Comparison of ENCODE assay signal across 14 mouse cellular contexts in genomic region chr4:100395407-100395806, GRCm38 (mm10).
DNase-seq lines count a peak whose midpoint lies in the region; ATAC-seq and TF ChIP-seq lines count a peak whose summit lies in the region.
"Had no signal": no experiment of that assay in that cellular context is flagged by ENCODE, and none has a peak within 500 bp of the region (broad histone marks: within the 10 kb centered on the region; RNA-seq: fewer than 3 reads in every experiment).

No protein-coding gene starts in this region.

- no peak for TF ChIP-seq CTCF in heart, adult 2 months (IDR thresholded peaks at IDR 0.05)

- TF ChIP-seq EP300 in heart, adult 2 months (IDR thresholded peaks at IDR 0.05; ENCODE audit: insufficient read depth, low read depth, low read length), result peak; percentile 94

- H3K36me3 ChIP-seq in heart, adult 2 months (ENCODE audit: control insufficient read depth, insufficient read depth, low read length), result no peaks in the 10 kb centered on the region
- no peaks in the 10 kb centered on the region for H3K36me3 ChIP-seq in heart, embryonic 12.5 days
- no peaks in the 10 kb centered on the region for H3K36me3 ChIP-seq in heart, embryonic 13.5 days
- H3K36me3 ChIP-seq: liver, embryonic 15.5 days had no signal

- H3K27me3 ChIP-seq in heart, adult 2 months (ENCODE audit: control insufficient read depth, insufficient read depth, low read length), result no peaks in the 10 kb centered on the region
- no peaks in the 10 kb centered on the region for H3K27me3 ChIP-seq in heart, embryonic 12.5 days (replicated peaks)
- H3K27me3 ChIP-seq in heart, embryonic 13.5 days (replicated peaks), result no peaks in the 10 kb centered on the region
- H3K27me3 ChIP-seq: liver, embryonic 15.5 days had no signal

- no peaks in the 10 kb centered on the region for H3K79me2 ChIP-seq in heart, adult 2 months (replicated peaks; ENCODE audit: control insufficient read depth, insufficient read depth, low read length)

- intact Hi-C loops in heart, adult 2 months (cut with DNase I), result no loop called here

- H3K4me1 ChIP-seq in heart, adult 2 months (ENCODE audit: control insufficient read depth, insufficient read depth, low read length), result peaks cover 5% of the 10 kb centered on the region
- H3K4me1 ChIP-seq in heart, embryonic 12.5 days (replicated peaks), result no peaks in the 10 kb centered on the region
- H3K4me1 ChIP-seq in heart, embryonic 13.5 days, result peaks cover 10% of the 10 kb centered on the region
- H3K4me1 ChIP-seq: liver, embryonic 15.5 days had no signal

- no peaks in the 10 kb centered on the region for H3K9me3 ChIP-seq in heart, embryonic 12.5 days (replicated peaks)
- H3K9me3 ChIP-seq in heart, embryonic 13.5 days, result no peaks in the 10 kb centered on the region
- H3K9me3 ChIP-seq: liver, embryonic 15.5 days had no signal

- peak; percentile 55 to 80 for DNase-seq in heart, adult 2 months
- DNase-seq in urinary bladder, postnatal 14 days (ENCODE audit: low spot score), result peak; percentile 17
- no peak for DNase-seq in urinary bladder, postnatal 10 days (ENCODE audit: low spot score)
- DNase-seq in skeletal muscle tissue, adult 2 months (ENCODE audit: low read depth, low spot score), result peak; percentile 83
- DNase-seq in spleen, postnatal 14 days (ENCODE audit: low spot score in 2 of 2), result no peak
- no peak for DNase-seq in cerebellum, postnatal 4 days (ENCODE audit: low spot score in 2 of 2)
- DNase-seq: cerebellum, adult 11-12 months; forebrain, postnatal 0 days; right cerebral cortex, postnatal 14 days had no signal

- ATAC-seq in heart, embryonic 12.5 days (ENCODE audit: insufficient number of reproducible peaks, low FRiP score), result no peak
- no peak for ATAC-seq in heart, embryonic 13.5 days (ENCODE audit: extremely low read depth, insufficient number of reproducible peaks, low FRiP score, low TSS enrichment)
- ATAC-seq: forebrain, postnatal 0 days; inflammation-experienced regulatory T-cells, adult 6 months had no signal

- no peak overlapping the region for H3K4me2 ChIP-seq in heart, embryonic 12.5 days
- H3K4me2 ChIP-seq in heart, embryonic 13.5 days, result no peak overlapping the region
- H3K4me2 ChIP-seq: liver, embryonic 15.5 days had no signal

- H3K4me3 ChIP-seq in heart, adult 2 months, result no peak overlapping the region
- no peak overlapping the region for H3K4me3 ChIP-seq in heart, embryonic 12.5 days
- no peak overlapping the region for H3K4me3 ChIP-seq in heart, embryonic 13.5 days
- H3K4me3 ChIP-seq: liver, embryonic 15.5 days; myocyte had no signal

- no peak for TF ChIP-seq POLR2A in heart, adult 2 months (IDR thresholded peaks at IDR 0.05; ENCODE audit: insufficient read depth, low read depth, low read length)

- WGBS in heart, adult 2 months, result 44% methylated on average over 4 of the region's 4 CpGs
- WGBS in heart, embryonic 12.5 days, result 78% methylated on average over 4 of the region's 4 CpGs
- 73% methylated on average over 4 of the region's 4 CpGs for WGBS in heart, embryonic 13.5 days

- no peak overlapping the region for H3K9ac ChIP-seq in heart, adult 2 months (ENCODE audit: low read depth, low read length)
- no peak overlapping the region for H3K9ac ChIP-seq in heart, embryonic 12.5 days
- H3K9ac ChIP-seq in heart, embryonic 13.5 days, result no peak overlapping the region
- H3K9ac ChIP-seq: forebrain, postnatal 0 days; liver, embryonic 15.5 days had no signal

- H3K27ac ChIP-seq in heart, adult 2 months, result peak overlapping the region; percentile 78
- no peak overlapping the region for H3K27ac ChIP-seq in heart, embryonic 12.5 days (ENCODE audit: poor library complexity, severe bottlenecking)
- H3K27ac ChIP-seq in heart, embryonic 13.5 days (replicated peaks), result 0 out of 2 replicates have a peak overlapping the region, but pooled peaks have one; percentile 20
- H3K27ac ChIP-seq: liver, embryonic 15.5 days had no signal

Comparison
In these comparisons a context has a peak if more than half of its experiments do, and no peak if none do; other contexts are left out.
1. DNase-seq: peak in heart, adult 2 months (2 of 2), urinary bladder, postnatal 14 days (single experiment) and skeletal muscle tissue, adult 2 months (single experiment); none in urinary bladder, postnatal 10 days (single experiment), spleen, postnatal 14 days (0 of 2) and cerebellum, postnatal 4 days (0 of 2).